Mouse (Mus musculus): ENCODE data around the gene Hspa13. TPM values are rescaled to one million over a fixed set of nuclear protein-coding genes. Genes with fewer than 3 reads are reported as not detected.

Hspa13 gene
- 34.1 TPM for polyA plus RNA-seq (2014; fragmentation: Illumina TruSeq; extraction: RNeasy Lipid Tissue Mini Kit (QIAGEN cat#74804); ENCODE audit: low read depth, low replicate concordance)

GRCm38 (mm10) chr16:75766388-75767249 is at the start of gene Hspa13:
Hspa13 (minus strand) TSS chr16:75767104.

Other genes with a start within 250 kb of the Hspa13 start
- gene Lipi, start 181.0 kb downstream of the Hspa13 start, polyA plus RNA-seq (2014; fragmentation: Illumina TruSeq; extraction: RNeasy Lipid Tissue Mini Kit (QIAGEN cat#74804); ENCODE audit: low read depth, low replicate concordance) = 37.2 TPM
- gene Rbm11, start 174.3 kb downstream of the Hspa13 start, polyA plus RNA-seq (2014; fragmentation: Illumina TruSeq; extraction: RNeasy Lipid Tissue Mini Kit (QIAGEN cat#74804); ENCODE audit: low read depth, low replicate concordance) = 117 TPM

All from adipose tissue, adult 10 weeks (tissue).